Mouse (Mus musculus) megakaryocyte, embryonic 14.5 days (primary cell): ENCODE measurements around the gene Recql.

Experiments used
- FLI1 ChIP-seq: IDR thresholded peaks from 2 replicates; pipeline ENCODE4 v1.6.1; 2012; ENCODE audit warnings: low read length, inconsistent platforms, mixed read lengths
- GATA1 ChIP-seq: IDR thresholded peaks from 3 replicates; pipeline ENCODE4 v1.6.1; 2012; ENCODE audit warnings: mixed read lengths, low read length, inconsistent platforms, borderline replicate concordance

DNA sequence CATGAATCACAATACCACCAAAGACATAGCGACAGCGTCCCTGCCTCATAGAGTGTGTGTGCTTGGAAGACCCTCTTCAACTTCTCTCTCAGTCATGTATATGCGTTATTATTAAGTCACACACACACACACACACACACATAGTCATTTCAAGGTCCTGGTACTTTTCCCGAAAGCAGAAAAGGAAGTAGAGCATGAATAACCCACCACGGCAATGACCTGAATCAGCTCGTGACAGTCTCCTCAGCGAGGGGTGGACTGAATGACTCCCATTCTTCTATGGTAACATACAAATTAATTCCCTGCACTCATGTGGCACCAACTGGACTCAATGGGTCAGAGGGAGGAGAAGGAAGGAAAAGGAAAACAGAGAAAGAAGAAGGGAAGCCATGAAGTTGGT is 38.1 kb upstream of the Recql start:
- no peak for TF ChIP-seq GATA1
- TF ChIP-seq FLI1, result no peak
